Mouse (Mus musculus) ES-Bruce4 (cell line): ENCODE results near the gene Ppp4r3b. TPM values are rescaled to one million over a fixed set of nuclear protein-coding genes. Genes with fewer than 3 reads are reported as not detected.

Experiments used
- H3K27ac ChIP-seq: 2 replicates; pipeline ENCODE4 v1.5.1; 2012; ENCODE audit warnings: low read length, inconsistent platforms; ENCODE audit not compliant: insufficient read depth
- H3K27me3 ChIP-seq: 2 replicates; pipeline ENCODE4 v1.6.1; 2012; ENCODE audit warnings: mild to moderate bottlenecking, low read length, inconsistent platforms; ENCODE audit not compliant: control insufficient read depth, poor library complexity, insufficient read depth, severe bottlenecking
- H3K36me3 ChIP-seq: 2 replicates; pipeline ENCODE4 v1.6.1; 2012; ENCODE audit warnings: inconsistent platforms, mild to moderate bottlenecking, low read length, moderate library complexity; ENCODE audit not compliant: control insufficient read depth, poor library complexity, insufficient read depth, severe bottlenecking
- H3K4me1 ChIP-seq: one replicate; pipeline ENCODE4 v1.8.1; 2011; ENCODE audit warnings: low read length; ENCODE audit not compliant: control insufficient read depth, insufficient read depth
- H3K4me3 ChIP-seq: 2 replicates; pipeline ENCODE4 v1.5.1; 2011; ENCODE audit warnings: low read depth, mild to moderate bottlenecking, low read length
- H3K9ac ChIP-seq: 2 replicates; pipeline ENCODE4 v1.6.1; 2012; ENCODE audit warnings: low read depth, mild to moderate bottlenecking, inconsistent platforms; ENCODE audit not compliant: poor library complexity, severe bottlenecking
- H3K9me3 ChIP-seq: replicated peaks from 2 replicates; pipeline ENCODE4 v1.6.1; 2012; ENCODE audit warnings: mild to moderate bottlenecking, low read length, inconsistent platforms; ENCODE audit not compliant: control insufficient read depth, poor library complexity, insufficient read depth, severe bottlenecking
- CTCF ChIP-seq: IDR thresholded peaks from one replicate; pipeline ENCODE4 v1.8.1; 2011; ENCODE audit warnings: low read depth, low read length
- EP300 ChIP-seq: IDR thresholded peaks from 2 replicates; pipeline ENCODE4 v1.6.1; 2011; ENCODE audit warnings: low read depth, low read length; ENCODE audit not compliant: insufficient read depth
- POLR2A ChIP-seq: IDR thresholded peaks from one replicate; pipeline ENCODE4 v1.8.1; 2011; ENCODE audit warnings: low read length; ENCODE audit not compliant: insufficient read depth
- polyA plus RNA-seq: library from polyadenylated mRNA; stranded (reverse); fragments of >200 nt; gene quantifications from 2 replicates; pipeline ENCODE4 v1.2.4, GENCODE M21; 2011; ENCODE audit warnings: low read depth; ENCODE audit not compliant: missing spikeins, insufficient read depth, insufficient read length

The Ppp4r3b gene
- polyA plus RNA-seq, 1 experiment: 51.8 TPM

GRCm38 (mm10) chr11:29248386-29248785 is 75.7 kb downstream of the Ppp4r3b start:
- no peak overlapping the region for H3K4me3 ChIP-seq
- H3K4me1 ChIP-seq: no peaks in the 10 kb centered on the region
- TF ChIP-seq POLR2A (no peak), CTCF (no peak), EP300 (no peak)
- H3K27me3 ChIP-seq: no peaks in the 10 kb centered on the region
- no peak overlapping the region for H3K9ac ChIP-seq
- no peak overlapping the region for H3K27ac ChIP-seq
- no peaks in the 10 kb centered on the region for H3K9me3 ChIP-seq
- H3K36me3 ChIP-seq: no peaks in the 10 kb centered on the region

- Histone ChIP-seq H3K27me3 (no peaks in the 10 kb centered on the region), H3K36me3 (no peaks in the 10 kb centered on the region), H3K4me3 (no peak overlapping the region), H3K9me3 (0 out of 2 replicates have a peak, but pooled peaks cover 2% of the 10 kb centered on the region), H3K9ac (no peak overlapping the region), H3K4me1 (no peaks in the 10 kb centered on the region), H3K27ac (no peak overlapping the region)
- TF ChIP-seq CTCF (no peak), EP300 (no peak), POLR2A (no peak)
Measured at GRCm38 (mm10) chr11:29254643-29255042, 82.0 kb downstream of the Ppp4r3b start.

- Histone ChIP-seq H3K27ac (no peak overlapping the region), H3K4me3 (no peak overlapping the region), H3K9me3 (peaks cover 6% of the 10 kb centered on the region; the same call in 1 of the 2 replicates), H3K27me3 (no peaks in the 10 kb centered on the region), H3K9ac (no peak overlapping the region), H3K36me3 (no peaks in the 10 kb centered on the region), H3K4me1 (no peaks in the 10 kb centered on the region)
- TF ChIP-seq POLR2A: no peak
- peak; percentile 8 for TF ChIP-seq CTCF
- no peak for TF ChIP-seq EP300
Measured at GRCm38 (mm10) chr11:29267824-29268223, 95.1 kb downstream of the Ppp4r3b start.

Other genes starting within 250 kb of the Ppp4r3b start
- 72.3 and 76.5 TPM in 2 replicates for gene Pnpt1, start 42.1 kb upstream of the Ppp4r3b start, polyA plus RNA-seq
- gene Cfap36, start 74.5 kb downstream of the Ppp4r3b start, polyA plus RNA-seq: 26.8 and 28.4 TPM in 2 replicates
- gene Ccdc88a, start 200.8 kb downstream of the Ppp4r3b start, polyA plus RNA-seq: 28.4 and 30.8 TPM in 2 replicates